Mouse (Mus musculus): ENCODE data around the gene Aldh16a1.

Gene Aldh16a1

GRCm38 (mm10) chr7:45154096-45154992 is at the start of gene Aldh16a1, which contains the start of gene Pih1d1:
Gene Aldh16a1 (minus strand): TSS chr7:45154584.
Gene Pih1d1 (plus strand): TSS chr7:45154303.
- peak; percentile 97 to 99 for DNase-seq

GRCm38 (mm10) chr7:45202654-45203053 is 48.3 kb upstream of the Aldh16a1 start:
- no peak for DNase-seq

DNA sequence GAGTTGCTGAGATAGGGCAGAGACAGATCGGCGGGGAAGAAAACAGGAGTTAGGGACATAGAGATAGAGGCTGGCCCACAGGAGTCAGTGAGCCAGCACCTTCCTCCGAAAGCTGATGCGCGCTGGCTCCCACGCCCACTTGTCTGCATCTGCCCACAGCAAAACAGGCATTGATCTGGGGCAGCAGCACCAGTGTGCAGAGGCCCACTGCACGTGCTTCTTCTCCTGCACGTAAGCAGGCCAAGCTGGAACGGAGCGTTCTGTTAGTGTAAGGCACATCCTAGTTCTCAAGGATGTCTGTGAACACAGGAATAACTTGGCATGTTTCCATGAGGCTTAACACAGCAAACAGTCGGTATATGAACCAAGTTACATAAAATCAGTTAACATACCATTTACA is 44.6 kb upstream of the Aldh16a1 start:
- DNase-seq: peak in 1 of 2 experiments; percentile 39

GRCm38 (mm10) chr7:45198435-45198834 is 44.1 kb upstream of the Aldh16a1 start:
- peak; percentile 90 to 93 for DNase-seq

DNA sequence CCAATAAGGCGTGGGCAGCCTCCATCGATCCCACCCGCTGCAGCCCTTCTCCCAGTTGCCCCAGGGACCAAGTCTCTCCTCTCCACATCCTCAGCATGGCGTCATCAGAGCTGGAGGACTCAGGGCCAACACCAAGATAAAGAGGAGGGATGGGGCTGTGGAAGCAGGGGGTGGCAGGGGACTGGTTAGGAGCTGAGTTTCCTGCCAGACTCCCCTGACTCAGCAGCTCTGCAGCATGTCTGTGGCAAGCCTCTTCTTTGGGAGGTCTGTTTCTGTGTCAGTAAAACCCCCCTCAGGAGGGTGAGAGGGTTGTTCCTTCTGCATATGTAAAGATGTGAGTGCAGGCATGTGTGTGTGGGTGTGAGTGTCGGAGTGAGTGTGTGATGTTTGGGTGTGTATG is 42.6 kb upstream of the Aldh16a1 start:
- peak in 1 of 2 experiments; percentile 21 for DNase-seq

GRCm38 (mm10) chr7:45196176-45196535 is 41.8 kb upstream of the Aldh16a1 start:
- peak in 1 of 2 experiments; percentile 22 for DNase-seq

- peak; percentile 58 to 59 for DNase-seq
These were observed 41.2 kb upstream of the Aldh16a1 start for GRCm38 (mm10) chr7:45195341-45196175.

- DNase-seq: peak; percentile 65 to 72
These were observed 39.7 kb upstream of the Aldh16a1 start for GRCm38 (mm10) chr7:45193871-45194785.

DNA sequence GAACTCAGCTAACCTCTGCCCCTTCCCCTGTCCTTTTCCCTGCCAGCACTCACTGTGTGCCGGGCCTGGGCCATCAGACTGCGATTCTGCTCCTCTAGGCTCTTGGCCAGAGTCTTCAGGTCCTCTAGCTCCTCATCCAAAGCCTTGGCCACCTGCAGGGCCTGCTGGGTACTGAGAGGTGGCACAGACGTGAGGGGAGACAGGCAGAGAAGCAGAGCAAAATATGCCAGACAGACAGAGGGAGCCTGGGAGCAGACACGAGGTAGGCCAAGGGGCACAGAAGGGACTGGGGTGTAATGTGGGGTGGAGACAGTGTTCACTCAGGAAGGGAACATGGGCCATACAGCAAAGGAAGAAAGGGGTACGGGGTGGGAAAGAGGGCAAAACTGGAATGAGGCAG is 39.0 kb upstream of the Aldh16a1 start:
- DNase-seq: peak; percentile 61 to 70

DNA sequence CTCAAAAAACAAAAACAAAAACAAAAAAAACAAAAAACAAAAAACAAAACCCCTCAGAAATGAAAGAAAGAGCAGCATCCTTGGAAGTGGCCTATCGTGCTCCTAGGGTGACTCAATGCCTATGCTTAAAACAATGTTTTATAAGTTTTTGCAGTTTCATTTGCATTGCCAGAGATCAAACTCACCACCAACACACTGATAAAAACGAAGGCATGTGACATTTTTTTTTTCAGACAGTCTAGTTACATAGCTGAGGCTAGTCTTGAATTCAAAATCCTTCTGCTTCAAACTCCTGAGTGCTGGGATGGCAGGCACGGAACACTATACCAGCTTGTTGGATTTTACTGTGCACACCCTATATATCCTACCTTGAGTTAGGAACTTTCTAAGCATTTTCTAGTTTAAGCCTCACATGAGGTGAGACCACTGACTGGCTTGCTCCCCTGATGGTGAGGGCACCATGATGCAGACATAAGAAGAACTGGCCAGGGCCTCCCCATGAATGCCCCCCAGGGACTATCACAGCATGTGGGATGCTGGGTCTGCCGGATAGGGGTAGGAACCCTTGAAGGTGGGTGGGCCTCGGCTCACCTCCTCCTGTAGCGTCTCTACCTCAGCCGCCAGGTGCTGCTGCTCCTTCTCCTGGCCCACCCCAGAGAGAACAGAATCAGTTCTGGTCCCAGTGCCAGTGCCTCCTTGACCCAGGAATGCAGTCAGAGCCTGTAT is 38.4 kb upstream of the Aldh16a1 start:
- DNase-seq: peak in 1 of 2 experiments; percentile 36

GRCm38 (mm10) chr7:45191803-45192363 is 37.5 kb upstream of the Aldh16a1 start:
- peak; percentile 79 to 85 for DNase-seq

DNA sequence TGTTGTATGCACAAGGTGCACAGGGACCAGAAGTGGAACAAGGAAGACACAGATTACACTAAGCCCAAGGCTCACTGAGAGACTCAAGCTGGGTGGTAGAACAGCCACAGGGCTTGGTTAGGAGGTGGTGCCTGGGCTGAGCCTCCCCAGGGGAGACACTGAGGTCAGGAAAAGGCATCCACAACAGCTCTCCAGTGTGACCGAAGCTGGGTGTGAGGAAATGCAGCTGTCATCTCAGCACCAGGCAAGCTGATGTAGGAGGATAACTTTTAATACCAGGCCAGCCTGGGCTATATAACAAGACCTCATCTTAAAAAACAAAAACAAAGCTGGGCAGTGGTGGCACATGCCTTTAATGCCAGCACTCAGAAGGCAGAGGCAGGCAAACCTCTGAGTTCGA is 36.8 kb upstream of the Aldh16a1 start:
- no peak for DNase-seq

- peak in 1 of 2 experiments; percentile 6 for DNase-seq
These were observed 35.8 kb upstream of the Aldh16a1 start for GRCm38 (mm10) chr7:45190186-45190585.

- DNase-seq: peak in 1 of 2 experiments; percentile 31
These were observed 35.2 kb upstream of the Aldh16a1 start for GRCm38 (mm10) chr7:45189600-45189999.

DNA sequence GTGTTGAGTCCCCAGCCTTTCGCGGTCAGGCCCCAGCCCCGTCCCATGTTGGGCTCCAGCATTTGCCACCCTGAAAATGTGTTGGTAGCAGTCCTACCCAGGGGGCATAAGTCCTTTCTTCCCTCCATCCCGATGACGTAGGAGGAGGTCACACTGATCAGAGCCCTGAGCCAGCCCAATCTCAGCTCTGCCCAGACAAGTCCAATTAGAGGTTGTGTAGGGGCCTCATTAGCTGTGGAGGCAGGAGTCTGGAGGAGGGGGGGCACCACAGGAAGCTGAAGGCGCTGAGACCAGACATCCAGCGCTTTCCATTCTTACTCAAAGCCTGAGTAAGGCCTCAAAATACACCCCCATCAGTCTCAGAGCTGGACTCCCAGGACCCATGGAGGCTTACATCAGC is 31.5 kb upstream of the Aldh16a1 start:
- DNase-seq: no peak

DNA sequence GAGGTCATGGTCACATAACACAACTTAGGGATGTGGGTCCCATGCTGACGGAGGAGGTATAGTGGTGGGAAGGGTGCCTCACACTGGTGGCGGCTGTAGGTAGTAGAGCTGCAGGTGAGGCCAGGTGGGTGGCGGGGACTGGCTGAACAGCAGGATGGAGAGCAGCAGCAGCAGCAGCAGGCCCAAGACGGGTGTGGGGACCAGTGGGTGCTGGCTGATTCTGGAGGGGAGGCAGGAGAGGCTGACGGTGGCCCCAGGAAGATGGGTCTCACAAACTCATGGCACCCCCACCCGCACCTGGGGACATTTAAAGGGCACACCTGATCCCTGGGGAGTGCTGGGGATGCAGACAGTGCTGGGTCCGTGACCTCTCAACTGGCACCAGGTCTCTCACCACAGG is 29.3 kb upstream of the Aldh16a1 start:
- DNase-seq: no peak

DNA sequence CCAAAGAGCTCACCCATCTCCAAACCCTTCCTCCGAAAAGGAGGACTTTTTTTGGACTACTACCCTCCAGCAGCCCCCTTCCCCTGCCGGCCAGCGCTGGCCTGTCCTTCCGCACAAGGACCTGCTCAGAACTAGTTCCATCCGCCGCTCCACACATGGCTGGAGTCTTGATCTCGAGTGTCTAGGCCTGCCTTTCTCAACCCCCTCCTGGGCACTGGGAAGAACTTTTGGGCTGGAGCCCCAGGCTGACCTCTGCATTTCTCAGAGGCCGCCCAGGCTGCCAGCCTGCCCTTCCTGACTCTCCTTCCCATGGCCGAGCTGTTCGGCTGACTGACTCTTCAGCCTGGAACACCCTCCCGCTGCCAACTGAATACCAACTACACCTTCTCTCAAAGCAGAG is 28.2 kb upstream of the Aldh16a1 start:
- DNase-seq: no peak

- peak; percentile 85 to 95 for DNase-seq
These were observed 27.8 kb upstream of the Aldh16a1 start for GRCm38 (mm10) chr7:45182199-45182601.

GRCm38 (mm10) chr7:45181540-45181939 is 27.2 kb upstream of the Aldh16a1 start:
- DNase-seq: no peak

GRCm38 (mm10) chr7:45180896-45181477 is 26.6 kb upstream of the Aldh16a1 start, which contains the start of gene Pth2:
Gene Pth2 (plus strand): TSS chr7:45180995.
- no peak for DNase-seq

- DNase-seq: no peak
These were observed 25.1 kb upstream of the Aldh16a1 start, which contains the start of gene Gfy for GRCm38 (mm10) chr7:45179469-45179868. Gene Gfy (minus strand): TSS chr7:45179569.
